Mouse (Mus musculus) neural tube, embryonic 15.5 days (tissue): ENCODE measurements around the gene Def6. TPM values are rescaled to one million over a fixed set of nuclear protein-coding genes. Genes with fewer than 3 reads are reported as not detected.

Experiments used
- ATAC-seq: fragments of 200-750 bp; cut with Nextera tagmentation; 2 replicates; pipeline ENCODE4 v1.8.0; 2017; ENCODE audit warnings: mild to moderate bottlenecking, moderate TSS enrichment, moderate library complexity; ENCODE audit not compliant: low FRiP score
- H3K27ac ChIP-seq: fragments of 300-500 bp; sonication (generic); replicated peaks from 2 replicates; pipeline ENCODE4 v1.5.1; 2015; ENCODE audit warnings: mild to moderate bottlenecking, inconsistent platforms
- H3K27me3 ChIP-seq: fragments of 300-500 bp; sonication (generic); replicated peaks from 2 replicates; pipeline ENCODE4 v1.6.1; 2015; ENCODE audit warnings: inconsistent platforms
- H3K36me3 ChIP-seq: fragments of 300-500 bp; sonication (generic); 2 replicates; pipeline ENCODE4 v1.6.1; 2015; ENCODE audit warnings: inconsistent platforms
- H3K4me1 ChIP-seq: fragments of 300-500 bp; sonication (generic); 2 replicates; pipeline ENCODE4 v1.6.1; 2015; ENCODE audit warnings: inconsistent platforms
- H3K4me2 ChIP-seq: fragments of 300-500 bp; sonication (generic); 2 replicates; pipeline ENCODE4 v1.6.1; 2015; ENCODE audit warnings: inconsistent platforms, mild to moderate bottlenecking, moderate library complexity
- H3K4me3 ChIP-seq: fragments of 300-500 bp; sonication (generic); replicated peaks from 2 replicates; pipeline ENCODE4 v1.5.1; 2015; ENCODE audit warnings: mild to moderate bottlenecking, inconsistent platforms
- H3K9ac ChIP-seq: fragments of 300-500 bp; sonication (generic); replicated peaks from 2 replicates; pipeline ENCODE4 v1.6.1; 2015; ENCODE audit warnings: mild to moderate bottlenecking, inconsistent platforms
- H3K9me3 ChIP-seq: fragments of 300-500 bp; sonication (generic); replicated peaks from 2 replicates; pipeline ENCODE4 v1.6.1; 2016; ENCODE audit warnings: inconsistent platforms
- WGBS: fragments of 180-500 bp; shearing (Covaris S2); methylation state at CpG from one replicate; pipeline ENCODE4 v1.1.7; 2015; ENCODE audit warnings: mixed read lengths; 5-methylcytosine and 5-hydroxymethylcytosine counted together
- polyA plus RNA-seq: library from polyadenylated mRNA; unstranded; fragments of >200 nt; fragmentation: Nextera tagmentation; extraction: Ambion mirVana; gene quantifications from 2 replicates; pipeline ENCODE4 v1.2.1, GENCODE M21; 2015

Def6 gene
- polyA plus RNA-seq, 1 experiment from 2014 or later, result 8.6 TPM

- H3K4me3 ChIP-seq, result no peak overlapping the region
- no peak overlapping the region for H3K4me2 ChIP-seq
- peaks cover 4% of the 10 kb centered on the region; the same call in 1 of the 2 replicates for H3K4me1 ChIP-seq
- ATAC-seq, result no peak
- no peak overlapping the region for H3K9ac ChIP-seq
- no peaks in the 10 kb centered on the region for H3K9me3 ChIP-seq
- H3K27ac ChIP-seq, result no peak overlapping the region; the same call in 1 of the 2 replicates
- H3K27me3 ChIP-seq, result no peaks in the 10 kb centered on the region
- WGBS, result 55% methylated on average over 13 of the region's 13 CpGs
- no peaks in the 10 kb centered on the region for H3K36me3 ChIP-seq
Measured at GRCm38 (mm10) chr17:28263181-28263894, 55.8 kb downstream of the Def6 start.

GRCm38 (mm10) chr17:28267251-28267650, 59.7 kb downstream of the Def6 start:
- Histone ChIP-seq H3K27me3 (no peaks in the 10 kb centered on the region), H3K9me3 (no peaks in the 10 kb centered on the region), H3K9ac (no peak overlapping the region), H3K27ac (no peak overlapping the region), H3K4me3 (no peak overlapping the region), H3K4me2 (no peak overlapping the region), H3K36me3 (no peaks in the 10 kb centered on the region), H3K4me1 (peaks cover 4% of the 10 kb centered on the region)
- WGBS, result 93% methylated on average over 5 of the region's 5 CpGs
- ATAC-seq, result no peak

- H3K9me3 ChIP-seq, result no peaks in the 10 kb centered on the region
- no peak overlapping the region for H3K4me2 ChIP-seq
- no peaks in the 10 kb centered on the region for H3K27me3 ChIP-seq
- no peak overlapping the region for H3K4me3 ChIP-seq
- no peaks in the 10 kb centered on the region; the same call in 1 of the 2 replicates for H3K4me1 ChIP-seq
- WGBS, result 83% methylated on average over 13 of the region's 13 CpGs
- no peaks in the 10 kb centered on the region for H3K36me3 ChIP-seq
- H3K9ac ChIP-seq, result no peak overlapping the region
- no peak overlapping the region for H3K27ac ChIP-seq
- ATAC-seq, result no peak
Measured at GRCm38 (mm10) chr17:28270165-28270564, 62.6 kb downstream of the Def6 start.

GRCm38 (mm10) chr17:28271537-28272266, 64.1 kb downstream of the Def6 start:
- WGBS, result 87% methylated on average over 12 of the region's 12 CpGs
- H3K4me1 ChIP-seq, result no peaks in the 10 kb centered on the region; the same call in 1 of the 2 replicates
- no peak overlapping the region for H3K4me2 ChIP-seq
- no peaks in the 10 kb centered on the region for H3K9me3 ChIP-seq
- H3K9ac ChIP-seq, result no peak overlapping the region
- H3K27me3 ChIP-seq, result no peaks in the 10 kb centered on the region
- H3K4me3 ChIP-seq, result no peak overlapping the region
- H3K36me3 ChIP-seq, result no peaks in the 10 kb centered on the region
- no peak overlapping the region for H3K27ac ChIP-seq
- ATAC-seq, result no peak

- H3K4me2 ChIP-seq, result no peak overlapping the region
- H3K4me1 ChIP-seq, result peaks cover 4% of the 10 kb centered on the region
- no peaks in the 10 kb centered on the region for H3K36me3 ChIP-seq
- H3K9me3 ChIP-seq, result no peaks in the 10 kb centered on the region
- H3K9ac ChIP-seq, result no peak overlapping the region
- H3K4me3 ChIP-seq, result no peak overlapping the region
- WGBS, result 87% methylated on average over 9 of the region's 9 CpGs
- H3K27me3 ChIP-seq, result no peaks in the 10 kb centered on the region
- no peak overlapping the region for H3K27ac ChIP-seq
- ATAC-seq, result no peak
Measured at GRCm38 (mm10) chr17:28272281-28272680, 64.7 kb downstream of the Def6 start.

GRCm38 (mm10) chr17:28272837-28273236, 65.3 kb downstream of the Def6 start:
- Histone ChIP-seq H3K27me3 (no peaks in the 10 kb centered on the region), H3K9ac (no peak overlapping the region), H3K9me3 (no peaks in the 10 kb centered on the region), H3K4me3 (no peak overlapping the region), H3K4me2 (no peak overlapping the region), H3K4me1 (peaks cover 10% of the 10 kb centered on the region), H3K36me3 (no peaks in the 10 kb centered on the region), H3K27ac (no peak overlapping the region)
- WGBS, result 82% methylated on average over 6 of the region's 6 CpGs
- no peak for ATAC-seq

GRCm38 (mm10) chr17:28274739-28275138, 67.2 kb downstream of the Def6 start:
- WGBS, result 82% methylated on average over 3 of the region's 3 CpGs
- Histone ChIP-seq H3K4me3 (no peak overlapping the region), H3K9me3 (no peaks in the 10 kb centered on the region), H3K4me2 (no peak overlapping the region), H3K36me3 (no peaks in the 10 kb centered on the region), H3K27ac (no peak overlapping the region), H3K27me3 (no peaks in the 10 kb centered on the region), H3K9ac (no peak overlapping the region), H3K4me1 (peaks cover 24% of the 10 kb centered on the region)
- no peak for ATAC-seq

GRCm38 (mm10) chr17:28277226-28277625, 69.6 kb downstream of the Def6 start:
- Histone ChIP-seq H3K27ac (no peak overlapping the region), H3K27me3 (no peaks in the 10 kb centered on the region), H3K9me3 (no peaks in the 10 kb centered on the region), H3K36me3 (no peaks in the 10 kb centered on the region), H3K4me1 (peaks cover 40% of the 10 kb centered on the region), H3K4me3 (no peak overlapping the region), H3K4me2 (no peak overlapping the region), H3K9ac (no peak overlapping the region)
- WGBS, result 77% methylated on average over 14 of the region's 14 CpGs
- no peak for ATAC-seq

GRCm38 (mm10) chr17:28277721-28278120, 70.1 kb downstream of the Def6 start:
- H3K4me1 ChIP-seq, result peaks cover 40% of the 10 kb centered on the region
- WGBS, result 75% methylated on average over 10 of the region's 10 CpGs
- no peak overlapping the region for H3K4me3 ChIP-seq
- H3K27me3 ChIP-seq, result no peaks in the 10 kb centered on the region
- H3K36me3 ChIP-seq, result no peaks in the 10 kb centered on the region
- ATAC-seq, result no peak
- no peak overlapping the region for H3K27ac ChIP-seq
- no peaks in the 10 kb centered on the region for H3K9me3 ChIP-seq
- no peak overlapping the region for H3K4me2 ChIP-seq
- H3K9ac ChIP-seq, result no peak overlapping the region

GRCm38 (mm10) chr17:28278156-28278555, 70.6 kb downstream of the Def6 start:
- no peak for ATAC-seq
- no peak overlapping the region for H3K27ac ChIP-seq
- 89% methylated on average over 3 of the region's 3 CpGs for WGBS
- H3K4me1 ChIP-seq, result peaks cover 40% of the 10 kb centered on the region
- no peaks in the 10 kb centered on the region for H3K36me3 ChIP-seq
- H3K4me2 ChIP-seq, result no peak overlapping the region
- no peaks in the 10 kb centered on the region for H3K27me3 ChIP-seq
- no peak overlapping the region for H3K4me3 ChIP-seq
- no peak overlapping the region for H3K9ac ChIP-seq
- no peaks in the 10 kb centered on the region for H3K9me3 ChIP-seq
